Mouse (Mus musculus) cerebellum, adult 9-11 months (tissue): ENCODE data around the gene Bpifa3.
"Not testable (repeated sequence)": the region's sequence is repeated elsewhere in the genome, so short reads cannot be mapped to it uniquely, and the experiment has no call there.

ENCODE experiments used
- DNase-seq: peaks from one replicate; pipeline ENCODE4 v3.0.0; 2022

The Bpifa3 gene

GRCm38 (mm10) chr2:154130120-154130519 lies at the start of gene Bpifa3:
Gene Bpifa3 (plus strand): TSS chr2:154130336.
- no peak for DNase-seq

- no peak for DNase-seq
Measured at GRCm38 (mm10) chr2:154097734-154098133, 32.4 kb upstream of the Bpifa3 start.

DNA sequence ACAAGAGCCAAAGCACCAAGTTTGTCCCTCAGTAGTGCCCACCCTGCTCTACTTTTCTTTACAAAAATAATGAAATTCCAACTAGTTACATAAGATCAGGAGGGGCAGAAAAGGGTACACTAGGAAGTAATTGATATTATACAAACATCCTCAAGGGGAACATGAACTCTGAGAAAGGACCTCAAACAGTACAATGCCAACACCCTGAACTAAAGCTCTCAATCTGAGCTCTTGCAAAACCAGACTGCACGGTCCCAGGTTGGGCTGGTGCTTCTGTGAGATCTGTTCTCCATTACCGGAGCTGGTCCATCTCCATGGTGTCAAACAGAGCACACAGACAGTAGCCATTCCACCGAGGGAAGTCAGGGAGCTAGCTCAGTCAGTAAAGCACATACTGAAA lies 12.8 kb upstream of the Bpifa3 start:
- DNase-seq = no peak

DNA sequence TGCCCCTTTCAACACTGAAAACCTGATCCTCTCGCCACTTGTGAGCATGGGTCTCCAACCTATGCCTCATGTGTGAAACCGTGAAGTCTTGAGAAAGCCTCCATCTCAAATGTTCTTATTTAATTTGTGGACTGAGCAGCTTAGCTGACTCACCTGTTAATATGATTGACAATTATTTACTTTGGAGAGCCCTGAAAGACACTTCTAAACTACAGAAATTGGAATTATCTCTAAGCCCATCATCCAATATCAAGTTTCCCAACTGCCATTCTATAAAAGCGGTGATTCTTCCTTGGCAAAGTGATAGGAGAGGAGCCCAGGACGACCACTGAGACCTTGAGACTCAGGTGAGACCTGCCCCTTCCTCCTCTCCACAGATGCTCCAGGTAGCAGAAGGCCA lies 12.4 kb downstream of the Bpifa3 start, which contains the start of gene Bpifa1:
Bpifa1 (plus strand) TSS at position 301 of the 400 bp plus-strand sequence.
- no peak for DNase-seq

DNA sequence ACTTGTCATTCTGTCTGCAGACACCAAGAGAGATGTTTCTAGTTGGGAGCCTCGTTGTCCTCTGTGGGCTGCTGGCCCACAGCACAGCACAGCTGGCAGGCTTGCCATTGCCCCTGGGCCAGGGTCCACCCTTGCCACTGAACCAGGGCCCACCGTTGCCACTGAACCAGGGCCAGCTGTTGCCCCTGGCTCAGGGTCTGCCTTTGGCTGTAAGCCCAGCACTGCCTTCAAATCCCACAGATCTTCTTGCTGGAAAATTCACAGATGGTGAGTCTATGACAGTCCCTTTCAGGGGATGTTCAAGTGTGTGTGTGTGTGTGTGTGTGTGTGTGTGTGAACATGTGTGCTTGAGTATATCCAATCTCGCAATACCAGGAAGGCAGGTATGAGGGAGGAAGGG lies 13.6 kb downstream of the Bpifa3 start:
- no peak for DNase-seq

GRCm38 (mm10) chr2:154147496-154147895 lies 17.4 kb downstream of the Bpifa3 start:
- DNase-seq = no peak

DNA sequence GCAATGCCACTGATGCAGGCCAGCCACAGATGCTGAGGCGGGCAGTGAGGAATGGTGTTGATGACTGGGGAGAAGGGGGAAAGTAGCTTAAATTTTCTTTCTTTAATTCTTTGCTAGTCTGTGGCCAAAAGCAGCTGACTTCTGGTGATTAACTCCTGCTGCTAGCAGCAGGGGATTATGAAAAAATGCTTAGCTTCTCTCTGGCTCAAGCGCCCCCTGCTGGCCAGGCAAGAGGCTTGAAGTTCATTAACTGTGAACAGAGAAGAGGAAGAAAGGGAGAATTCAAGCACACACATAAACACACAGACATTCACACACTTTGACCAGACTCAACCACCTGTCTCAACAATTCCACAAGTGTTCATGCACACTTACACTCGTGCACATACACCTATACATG lies 28.3 kb downstream of the Bpifa3 start:
- no peak for DNase-seq

- no peak for DNase-seq
Measured at GRCm38 (mm10) chr2:154162307-154162706, 32.2 kb downstream of the Bpifa3 start, which contains the start of gene Bpifa5. Gene Bpifa5 (plus strand): TSS chr2:154162607.

DNA sequence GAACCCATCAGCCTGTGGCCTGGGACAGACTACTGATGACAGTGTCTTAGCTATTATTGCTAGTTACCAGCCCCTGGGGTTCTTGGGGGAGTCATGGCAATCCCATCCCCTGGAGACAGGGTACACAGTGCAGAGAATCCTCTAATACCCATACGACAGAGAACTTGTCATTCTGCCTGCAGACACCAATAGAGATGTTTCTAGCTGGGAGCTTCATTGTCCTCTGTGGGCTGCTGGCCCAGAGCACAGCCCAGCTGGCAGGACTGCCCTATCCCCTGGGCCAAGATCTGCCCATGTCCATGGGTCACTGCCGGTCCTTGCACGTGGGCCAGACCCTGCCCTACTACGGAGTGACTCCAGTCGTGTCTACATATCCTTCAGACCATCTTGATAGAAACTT lies 33.2 kb downstream of the Bpifa3 start:
- DNase-seq = peak; percentile 21

GRCm38 (mm10) chr2:154169172-154169571 lies 39.0 kb downstream of the Bpifa3 start:
- no peak for DNase-seq

GRCm38 (mm10) chr2:154171621-154172020 lies 41.5 kb downstream of the Bpifa3 start:
- no peak for DNase-seq

DNA sequence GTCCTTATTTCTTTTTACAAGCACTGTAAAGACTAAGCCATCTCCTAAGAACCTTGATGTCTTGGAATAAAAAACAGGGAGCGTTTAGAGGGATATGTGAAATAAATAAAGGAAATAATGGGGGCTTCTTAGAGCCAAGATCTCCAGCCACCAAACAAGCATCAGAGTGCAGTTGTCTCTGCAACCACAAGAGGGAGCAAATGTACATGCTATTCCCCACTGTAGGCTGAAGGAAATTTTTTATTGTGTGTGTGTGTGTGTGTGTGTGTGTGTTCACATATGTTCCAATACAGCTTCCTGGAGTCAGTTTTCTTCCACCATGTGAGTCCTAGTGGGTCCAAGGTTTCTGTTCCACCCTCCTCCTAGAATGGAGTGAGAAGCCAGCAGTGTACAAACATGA lies 43.2 kb downstream of the Bpifa3 start:
- DNase-seq = no peak

- DNase-seq = not testable (repeated sequence)
Measured at GRCm38 (mm10) chr2:154181900-154182299, 51.8 kb downstream of the Bpifa3 start.

DNA sequence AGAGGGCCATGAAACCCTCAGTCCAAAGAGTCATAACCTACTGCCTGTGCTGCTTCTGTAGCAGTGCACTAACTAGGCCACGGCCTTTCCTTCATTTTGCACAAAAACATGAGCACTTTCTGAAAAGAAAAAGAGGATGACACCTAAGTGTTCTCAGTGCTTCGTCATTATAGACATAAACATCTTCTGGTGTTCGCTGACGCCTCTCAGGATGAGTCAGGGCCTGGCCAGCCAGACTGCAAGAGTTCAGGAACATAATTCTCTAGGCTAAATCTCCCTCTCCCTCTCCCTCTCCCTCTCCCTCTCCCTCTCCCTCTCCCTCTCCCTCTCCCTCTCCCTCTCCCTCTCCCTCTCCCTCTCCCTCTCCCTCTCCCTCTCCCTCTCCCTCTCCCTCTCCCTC lies 52.9 kb downstream of the Bpifa3 start:
- DNase-seq = not testable (repeated sequence)

GRCm38 (mm10) chr2:154185319-154185718 lies 55.2 kb downstream of the Bpifa3 start:
- no peak for DNase-seq

GRCm38 (mm10) chr2:154185748-154186147 lies 55.6 kb downstream of the Bpifa3 start:
- no peak for DNase-seq

GRCm38 (mm10) chr2:154187468-154187867 lies 57.3 kb downstream of the Bpifa3 start:
- DNase-seq = no peak
